Mouse (Mus musculus): ENCODE measurements around the gene Nop16. TPM values are rescaled to one million over a fixed set of nuclear protein-coding genes. Genes with fewer than 3 reads are reported as not detected.
"Not testable (repeated sequence)": the region's sequence is repeated elsewhere in the genome, so short reads cannot be mapped to it uniquely, and the experiment has no call there.

Gene Nop16
- total and polyA plus RNA-seq, 2 experiments from 2014 or later, result 19.7 to 53.0 TPM

- ATAC-seq, result no peak
- WGBS, result 69% methylated on average over 6 of the region's 6 CpGs
Observed at GRCm38 (mm10) chr13:54616998-54617397, 27.1 kb upstream of the Nop16 start.

GRCm38 (mm10) chr13:54616307-54616706 lies 26.4 kb upstream of the Nop16 start:
- Histone ChIP-seq H3K4me2 (ENCODE audit: low read depth, low read length) (no peak overlapping the region), H3K4me3 (ENCODE audit: low read length) (no peak overlapping the region), H3K27ac (no peak overlapping the region), H3K27me3 (ENCODE audit: insufficient read depth, low read length) (no peaks in the 10 kb centered on the region), H3K36me3 (ENCODE audit: insufficient read depth, low read length) (no peaks in the 10 kb centered on the region), H3K9ac (replicated peaks; ENCODE audit: low read length) (no peak overlapping the region), H3K4me1 (ENCODE audit: insufficient read depth, low read length) (no peaks in the 10 kb centered on the region), H3K9me3 (ENCODE audit: low read length) (no peaks in the 10 kb centered on the region)
- WGBS, result 80% methylated on average over 8 of the region's 8 CpGs
- no peak for DNase-seq (ENCODE audit: low spot score)
- TF ChIP-seq CTCF (IDR thresholded peaks at IDR 0.05; ENCODE audit: low read depth), result no peak
- no peak for ATAC-seq

More at GRCm38 (mm10) chr13:54616998-54617397, 27.1 kb upstream of the Nop16 start:
- no peak overlapping the region for H3K4me3 ChIP-seq (ENCODE audit: low read length)
- H3K9ac ChIP-seq (replicated peaks; ENCODE audit: low read length), result no peak overlapping the region
- no peak for DNase-seq (ENCODE audit: low spot score)
- no peaks in the 10 kb centered on the region for H3K9me3 ChIP-seq (ENCODE audit: low read length)
- no peaks in the 10 kb centered on the region for H3K36me3 ChIP-seq (ENCODE audit: insufficient read depth, low read length)
- H3K27me3 ChIP-seq (ENCODE audit: insufficient read depth, low read length), result no peaks in the 10 kb centered on the region
- no peak overlapping the region for H3K27ac ChIP-seq
- peak; percentile 37; the same call in 1 of the 2 replicates for TF ChIP-seq CTCF (IDR thresholded peaks at IDR 0.05; ENCODE audit: low read depth)
- H3K4me2 ChIP-seq (ENCODE audit: low read depth, low read length), result no peak overlapping the region
- H3K4me1 ChIP-seq (ENCODE audit: insufficient read depth, low read length), result no peaks in the 10 kb centered on the region

GRCm38 (mm10) chr13:54613141-54613540 lies 23.3 kb upstream of the Nop16 start:
- DNase-seq (ENCODE audit: low spot score); H3K27ac ChIP-seq; H3K4me3 ChIP-seq (ENCODE audit: low read length); H3K9me3 ChIP-seq (ENCODE audit: low read length); H3K36me3 ChIP-seq (ENCODE audit: insufficient read depth, low read length); H3K27me3 ChIP-seq (ENCODE audit: insufficient read depth, low read length); H3K9ac ChIP-seq (replicated peaks; ENCODE audit: low read length); H3K4me2 ChIP-seq (ENCODE audit: low read depth, low read length); ATAC-seq: not testable (repeated sequence)
- peaks cover 18% of the 10 kb centered on the region for H3K4me1 ChIP-seq (ENCODE audit: insufficient read depth, low read length)
- peak; percentile 43 for TF ChIP-seq CTCF (IDR thresholded peaks at IDR 0.05; ENCODE audit: low read depth)
- WGBS, result 87% methylated on average over 8 of the region's 8 CpGs

- TF ChIP-seq CTCF (IDR thresholded peaks at IDR 0.05; ENCODE audit: low read depth), result no peak
- peak within 1 kb of the TSS; percentile 89 for H3K9ac ChIP-seq (replicated peaks; ENCODE audit: low read length)
- H3K9me3 ChIP-seq (ENCODE audit: low read length), result no peaks in the 10 kb centered on the region
- peak within 1 kb of the TSS; percentile 74 for H3K4me2 ChIP-seq (ENCODE audit: low read depth, low read length)
- ATAC-seq (peak; percentile 81), DNase-seq (ENCODE audit: low spot score) (peak; percentile 90)
- H3K4me1 ChIP-seq (ENCODE audit: insufficient read depth, low read length), result peaks cover 20% of the 10 kb centered on the region
- H3K27me3 ChIP-seq (ENCODE audit: insufficient read depth, low read length), result no peaks in the 10 kb centered on the region
- H3K36me3 ChIP-seq (ENCODE audit: insufficient read depth, low read length), result 0 out of 2 replicates have a peak, but pooled peaks cover under 1% of the 10 kb centered on the region
- H3K27ac ChIP-seq, result peak within 1 kb of the TSS; percentile 86
- WGBS, result under 1% methylated on average over 56 of the region's 66 CpGs
- H3K4me3 ChIP-seq (ENCODE audit: low read length), result peak within 1 kb of the TSS; percentile 77
Observed at GRCm38 (mm10) chr13:54610972-54611754, 21.3 kb upstream of the Nop16 start, which contains the start of gene Cltb. Cltb (minus strand) TSS chr13:54611344.

- ATAC-seq (peak; percentile 28), DNase-seq (ENCODE audit: low spot score) (peak; percentile 33)
- H3K27ac ChIP-seq, result peak overlapping the region; percentile 86
- WGBS, result 9% methylated on average over 13 of the region's 13 CpGs
- peak; percentile 20; the same call in 1 of the 2 replicates for TF ChIP-seq CTCF (IDR thresholded peaks at IDR 0.05; ENCODE audit: low read depth)
- no peaks in the 10 kb centered on the region for H3K9me3 ChIP-seq (ENCODE audit: low read length)
- peak overlapping the region; percentile 77 for H3K4me3 ChIP-seq (ENCODE audit: low read length)
- peak overlapping the region; percentile 74 for H3K4me2 ChIP-seq (ENCODE audit: low read depth, low read length)
- H3K9ac ChIP-seq (replicated peaks; ENCODE audit: low read length), result peak overlapping the region; percentile 89
- H3K36me3 ChIP-seq (ENCODE audit: insufficient read depth, low read length), result 0 out of 2 replicates have a peak, but pooled peaks cover 6% of the 10 kb centered on the region
- peaks cover 20% of the 10 kb centered on the region for H3K4me1 ChIP-seq (ENCODE audit: insufficient read depth, low read length)
- H3K27me3 ChIP-seq (ENCODE audit: insufficient read depth, low read length), result no peaks in the 10 kb centered on the region
Observed at GRCm38 (mm10) chr13:54610613-54610971, 20.7 kb upstream of the Nop16 start.

- peak overlapping the region; percentile 44 for H3K9ac ChIP-seq (replicated peaks; ENCODE audit: low read length)
- WGBS, result 8% methylated on average over 1 of the region's 1 CpGs
- H3K27ac ChIP-seq, result peak overlapping the region; percentile 46; the same call in 1 of the 2 replicates
- ATAC-seq (no peak), DNase-seq (ENCODE audit: low spot score) (no peak)
- TF ChIP-seq CTCF (IDR thresholded peaks at IDR 0.05; ENCODE audit: low read depth), result no peak
- H3K4me3 ChIP-seq (ENCODE audit: low read length), result peak overlapping the region; percentile 19
- no peaks in the 10 kb centered on the region for H3K9me3 ChIP-seq (ENCODE audit: low read length)
- H3K4me1 ChIP-seq (ENCODE audit: insufficient read depth, low read length), result peaks cover 20% of the 10 kb centered on the region
- H3K4me2 ChIP-seq (ENCODE audit: low read depth, low read length), result peak overlapping the region; percentile 74
- no peaks in the 10 kb centered on the region for H3K27me3 ChIP-seq (ENCODE audit: insufficient read depth, low read length)
- 0 out of 2 replicates have a peak, but pooled peaks cover 9% of the 10 kb centered on the region for H3K36me3 ChIP-seq (ENCODE audit: insufficient read depth, low read length)
Observed at GRCm38 (mm10) chr13:54609301-54609700, 19.4 kb upstream of the Nop16 start.
